8 mouse cellular contexts compared by ENCODE assay signal in genomic region chr19:45749243-45750043, GRCm38 (mm10). TPM values are rescaled to one million over a fixed set of nuclear protein-coding genes. Genes with fewer than 3 reads are reported as not detected.
DNase-seq lines count a peak whose midpoint lies in the region; ATAC-seq and TF ChIP-seq lines count a peak whose summit lies in the region.

TSS of gene Npm3 (minus strand) at chr19:45749591.

- peaks cover 38% of the 10 kb centered on the region for H3K4me1 ChIP-seq in G1E (ENCODE audit: insufficient read depth, low read depth, low read length)
- H3K4me1 ChIP-seq in forebrain, embryonic 16.5 days (replicated peaks; ENCODE audit: control insufficient read depth, insufficient read depth, low read length): peaks cover 23% of the 10 kb centered on the region
- peaks cover 35% of the 10 kb centered on the region for H3K4me1 ChIP-seq in lung, embryonic 15.5 days

- peak; percentile 81 for DNase-seq in G1E (ENCODE audit: low spot score)
- DNase-seq in cerebellum, adult 11-12 months: peak; percentile 54
- peak; percentile 83 for DNase-seq in heart, postnatal 36 days
- DNase-seq in layer of hippocampus, adult 2 months (ENCODE audit: low spot score in 2 of 2): peak; percentile 71 to 79
- peak; percentile 65 for DNase-seq in ovary, adult 18-20 months (ENCODE audit: low spot score)
- peak; percentile 92 for DNase-seq in thymus, postnatal 0 days (ENCODE audit: low spot score)

- peaks cover 7% of the 10 kb centered on the region for H3K27me3 ChIP-seq in G1E (ENCODE audit: insufficient read depth, low read length)
- peaks cover 21% of the 10 kb centered on the region for H3K27me3 ChIP-seq in forebrain, embryonic 16.5 days (replicated peaks; ENCODE audit: control insufficient read depth, insufficient read depth, low read length)
- H3K27me3 ChIP-seq in lung, embryonic 15.5 days: peaks cover 22% of the 10 kb centered on the region

- H3K36me3 ChIP-seq in G1E (replicated peaks): peaks cover 70% of the 10 kb centered on the region
- H3K36me3 ChIP-seq in forebrain, embryonic 16.5 days (ENCODE audit: control insufficient read depth, insufficient read depth): peaks cover 17% of the 10 kb centered on the region
- H3K36me3 ChIP-seq in lung, embryonic 15.5 days: peaks cover 30% of the 10 kb centered on the region

- ATAC-seq in G1E (ENCODE audit: extremely low read depth, insufficient number of reproducible peaks, low FRiP score, poor library complexity, severe bottlenecking): peak; percentile 46; the same call in 1 of the 2 replicates
- ATAC-seq in forebrain, embryonic 16.5 days: peak; percentile 89
- peak; percentile 74 for ATAC-seq in lung, embryonic 15.5 days (ENCODE audit: borderline replicate concordance, extremely low read depth, low FRiP score, low TSS enrichment)

- H3K4me3 ChIP-seq in G1E (ENCODE audit: low read depth, low read length): peak within 1 kb of the TSS; percentile 98
- H3K4me3 ChIP-seq in forebrain, embryonic 16.5 days (replicated peaks; ENCODE audit: low read length): peak within 1 kb of the TSS; percentile 84
- H3K4me3 ChIP-seq in layer of hippocampus, adult 2 months: peak within 1 kb of the TSS; percentile 87
- peak within 1 kb of the TSS; percentile 92 for H3K4me3 ChIP-seq in lung, embryonic 15.5 days

- intact Hi-C loops in heart, postnatal 36 days (cut with DNase I): no loop called here

- H3K4me2 ChIP-seq in forebrain, embryonic 16.5 days (ENCODE audit: low read length): peak within 1 kb of the TSS; percentile 85
- H3K4me2 ChIP-seq in lung, embryonic 15.5 days: peak within 1 kb of the TSS; percentile 91

- 0% methylated on average over 58 of the region's 60 CpGs for WGBS in forebrain, embryonic 16.5 days
- WGBS in lung, embryonic 15.5 days: 2% methylated on average over 46 of the region's 60 CpGs

- no peak within 1 kb of the TSS for H3K27ac ChIP-seq in forebrain, embryonic 16.5 days (ENCODE audit: low read length)
- H3K27ac ChIP-seq in layer of hippocampus, adult 2 months: peak within 1 kb of the TSS; percentile 72
- peak within 1 kb of the TSS; percentile 44 for H3K27ac ChIP-seq in lung, embryonic 15.5 days

- H3K9ac ChIP-seq in forebrain, embryonic 16.5 days (replicated peaks; ENCODE audit: low read depth, low read length): peak within 1 kb of the TSS; percentile 73
- peak within 1 kb of the TSS; percentile 86 for H3K9ac ChIP-seq in lung, embryonic 15.5 days

- no peak for TF ChIP-seq CTCF in G1E (IDR thresholded peaks at IDR 0.05; ENCODE audit: low read depth, low read length)
- TF ChIP-seq CTCF in layer of hippocampus, adult 2 months (conservative IDR thresholded peaks at IDR 0.05): no peak

- H3K9me3 ChIP-seq in G1E (replicated peaks): no peaks in the 10 kb centered on the region
- no peaks in the 10 kb centered on the region for H3K9me3 ChIP-seq in forebrain, embryonic 16.5 days (ENCODE audit: control insufficient read depth, low read length)
- no peaks in the 10 kb centered on the region for H3K9me3 ChIP-seq in lung, embryonic 15.5 days

RNA-seq across cellular contexts. Expression of gene Npm3, which starts in this region (rescaled TPM):
- 66.5 and 68.4 TPM in 2 replicates for total RNA-seq in G1E (2014; fragmentation: Nextera tagmentation)
- total RNA-seq in G1E (2017): 61.5 and 78.8 TPM in 2 replicates
- polyA plus RNA-seq in G1E (2012): 164 and 170 TPM in 2 replicates
- 6.7 and 10.6 TPM in 2 replicates for polyA plus RNA-seq in forebrain, embryonic 16.5 days (2015; fragmentation: Nextera tagmentation; extraction: Ambion mirVana)
- total RNA-seq in heart, postnatal 36 days (2021): 10 to 100 TPM; 15.0 to 15.9 TPM
- total RNA-seq in layer of hippocampus, adult 2 months (2021): 1 to 10 TPM; 7.3 to 9.7 TPM
- 17.0 and 17.2 TPM in 2 replicates for polyA plus RNA-seq in lung, embryonic 15.5 days (2015; fragmentation: Nextera tagmentation; extraction: Ambion mirVana)
- polyA plus RNA-seq in thymus, postnatal 0 days (2015; fragmentation: Nextera tagmentation; extraction: Ambion mirVana): 27.4 and 34.1 TPM in 2 replicates
